Mouse (Mus musculus) C2C12 (cell line): Measurements from ENCODE around the gene Nrd1. TPM values are rescaled to one million over a fixed set of nuclear protein-coding genes. Genes with fewer than 3 reads are reported as not detected.

Experiments used
- H3K27me3 ChIP-seq: one replicate; pipeline ENCODE4 v1.6.1; 2011; ENCODE audit not compliant: control insufficient read depth, insufficient read depth, insufficient read length
- H3K36me3 ChIP-seq: one replicate; pipeline ENCODE4 v1.6.1; 2011; ENCODE audit not compliant: control insufficient read depth, insufficient read depth
- H3K4me3 ChIP-seq: one replicate; pipeline ENCODE4 v1.5.1; 2011; ENCODE audit warnings: mild to moderate bottlenecking, control low read depth; ENCODE audit not compliant: poor library complexity, insufficient read depth, severe bottlenecking
- H3K79me2 ChIP-seq: one replicate; pipeline ENCODE4 v1.6.1; 2011; ENCODE audit not compliant: control insufficient read depth, insufficient read depth
- H3K79me3 ChIP-seq: one replicate; pipeline ENCODE4 v1.6.1; 2011; ENCODE audit warnings: low read depth, control low read depth
- H3ac ChIP-seq: one replicate; pipeline ENCODE3; 2011; ENCODE audit warnings: low read depth; ENCODE audit not compliant: control insufficient read depth, insufficient read length
- CEBPB ChIP-seq: IDR thresholded peaks from one replicate; pipeline ENCODE4 v1.6.1; 2011; ENCODE audit warnings: low read depth, mild to moderate bottlenecking, control low read depth, moderate library complexity
- CTCF ChIP-seq: IDR thresholded peaks from one replicate; pipeline ENCODE4 v1.5.1; 2011; ENCODE audit not compliant: control insufficient read depth, insufficient read depth, insufficient read length
- FOSL1 ChIP-seq: IDR thresholded peaks from one replicate; pipeline ENCODE4 v1.8.0; 2011; ENCODE audit warnings: mild to moderate bottlenecking, low read length; ENCODE audit not compliant: poor library complexity, insufficient read depth, severe bottlenecking
- MAX ChIP-seq: IDR thresholded peaks from one replicate; pipeline ENCODE4 v1.6.1; 2011; ENCODE audit warnings: mild to moderate bottlenecking, control low read depth
- MYOD1 ChIP-seq: IDR thresholded peaks from one replicate; pipeline ENCODE4 v1.6.1; 2011; ENCODE audit warnings: low read depth; ENCODE audit not compliant: control insufficient read depth, insufficient read length
- MYOG ChIP-seq: IDR thresholded peaks from one replicate; pipeline ENCODE4 v1.6.1; 2011; ENCODE audit not compliant: control insufficient read depth, insufficient read length; ENCODE audit errors: extremely low read depth
- USF1 ChIP-seq: IDR thresholded peaks from one replicate; pipeline ENCODE4 v1.6.1; 2011; ENCODE audit warnings: low read depth, mild to moderate bottlenecking, control low read depth, moderate library complexity
- polyA plus RNA-seq: library from polyadenylated mRNA; unstranded; fragments of >200 nt; fragmentation: generic; extraction: Trizol; gene quantifications from one replicate; pipeline ENCODE4 v1.2.1, GENCODE M21; 2012; ENCODE audit warnings: missing spikeins

Gene Nrd1
- polyA plus RNA-seq, 1 experiment, result 30.7 TPM

DNA sequence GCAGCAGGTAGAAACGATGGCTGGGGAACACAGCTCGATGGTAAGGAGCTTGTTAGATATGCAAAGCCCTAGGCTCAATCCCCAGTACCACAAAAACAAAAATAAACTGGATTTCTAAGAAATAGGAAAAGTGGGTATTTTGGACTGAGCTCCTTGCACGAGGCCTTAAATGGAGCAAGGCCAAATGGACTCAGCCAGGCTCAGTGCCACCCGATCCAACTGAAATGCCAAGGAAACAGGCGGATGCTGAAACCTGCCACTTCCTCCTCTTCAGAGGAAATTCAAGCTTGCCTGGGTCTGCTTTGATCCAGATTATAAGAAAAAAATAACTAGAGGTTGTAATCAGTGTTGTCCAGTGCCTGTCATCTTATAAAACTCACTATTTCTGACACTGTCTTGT lies 88.7 kb downstream of the Nrd1 start:
- H3K27me3 ChIP-seq, result no peaks in the 10 kb centered on the region
- TF ChIP-seq MYOD1 (no peak), CTCF (no peak), MAX (no peak), FOSL1 (no peak), USF1 (no peak), CEBPB (no peak), MYOG (no peak)
- peaks cover 20% of the 10 kb centered on the region for H3K36me3 ChIP-seq

DNA sequence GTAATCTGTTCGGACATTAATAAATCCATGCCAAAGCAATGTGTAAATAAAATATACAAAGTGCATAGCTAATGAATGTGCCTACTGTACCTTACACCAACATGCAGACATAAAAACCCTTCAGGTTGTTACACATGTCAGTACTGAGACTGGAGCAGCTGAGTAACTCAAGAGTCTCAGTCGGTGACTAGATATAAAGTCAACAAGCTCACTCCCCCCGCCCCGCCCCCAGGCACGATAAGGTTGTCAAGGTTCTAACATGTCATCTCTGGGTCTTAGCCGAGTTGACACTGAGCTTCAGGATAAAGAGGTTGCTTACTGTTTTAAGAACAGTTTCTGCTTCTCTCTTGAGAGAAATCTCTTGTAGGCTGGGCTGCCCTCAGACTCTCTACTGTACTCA lies 89.5 kb downstream of the Nrd1 start:
- Histone ChIP-seq H3K36me3 (peaks cover 16% of the 10 kb centered on the region), H3ac (no peak overlapping the region), H3K79me3 (no peaks in the 10 kb centered on the region), H3K27me3 (no peaks in the 10 kb centered on the region), H3K4me3 (no peak overlapping the region), H3K79me2 (no peaks in the 10 kb centered on the region)
- no peak for TF ChIP-seq CEBPB
- no peak for TF ChIP-seq MYOD1
- TF ChIP-seq USF1, result no peak
- TF ChIP-seq CTCF, result no peak
- TF ChIP-seq FOSL1, result no peak
- TF ChIP-seq MAX, result no peak
- no peak for TF ChIP-seq MYOG

More for the DNA sequence above, 88.7 kb downstream of the Nrd1 start:
- Histone ChIP-seq H3K4me3 (no peak overlapping the region), H3K79me3 (no peaks in the 10 kb centered on the region), H3ac (no peak overlapping the region), H3K79me2 (no peaks in the 10 kb centered on the region)

DNA sequence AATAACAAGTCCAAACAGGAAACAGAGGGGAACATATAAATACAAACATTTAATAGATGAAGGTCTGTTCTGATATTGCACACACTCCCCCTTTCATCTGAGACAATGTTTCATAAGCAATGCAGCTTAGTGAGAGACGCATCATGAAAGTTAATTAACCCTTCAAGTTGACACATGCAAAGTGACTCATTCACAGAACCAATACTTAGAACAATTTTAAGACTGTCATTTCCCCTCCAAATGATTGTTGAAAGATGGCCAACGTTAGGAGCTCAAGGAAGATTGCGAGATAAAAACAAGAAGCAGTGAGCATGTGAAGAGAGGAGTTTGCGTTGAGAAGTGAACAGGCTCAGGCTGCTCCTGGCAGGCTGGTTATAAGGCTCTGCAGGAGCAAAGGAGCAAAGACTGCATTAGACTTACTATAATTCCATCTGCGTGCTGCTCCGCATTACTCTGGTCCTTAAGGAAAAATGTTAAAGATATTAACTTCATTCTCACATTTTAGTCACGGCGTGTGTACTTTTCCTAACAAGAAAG lies 90.9 kb downstream of the Nrd1 start:
- Histone ChIP-seq H3K36me3 (peaks cover 15% of the 10 kb centered on the region), H3ac (no peak overlapping the region), H3K79me3 (no peaks in the 10 kb centered on the region), H3K4me3 (no peak overlapping the region), H3K79me2 (no peaks in the 10 kb centered on the region), H3K27me3 (no peaks in the 10 kb centered on the region)
- TF ChIP-seq CTCF, result no peak
- TF ChIP-seq MYOD1, result no peak
- no peak for TF ChIP-seq CEBPB
- no peak for TF ChIP-seq MAX
- no peak for TF ChIP-seq USF1
- TF ChIP-seq MYOG, result no peak
- no peak for TF ChIP-seq FOSL1

DNA sequence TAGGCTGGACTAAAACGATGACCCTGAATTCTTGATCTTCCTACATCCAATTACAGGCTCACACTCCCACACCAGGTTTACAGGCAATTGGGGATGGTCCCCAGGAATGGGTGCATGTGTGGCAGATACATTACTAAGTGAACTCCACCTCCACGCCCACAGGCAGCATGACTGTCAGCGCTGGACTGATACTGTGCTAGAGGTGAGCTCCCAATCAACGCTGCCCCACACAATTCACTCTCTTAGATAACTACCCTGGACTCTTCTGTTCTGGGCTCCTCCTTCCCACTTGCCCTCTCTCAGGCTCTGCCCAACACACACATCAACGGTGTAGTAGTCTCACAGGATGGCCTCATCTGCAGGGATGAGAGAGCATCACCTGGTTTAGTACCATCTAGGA lies 91.9 kb downstream of the Nrd1 start:
- peaks cover 18% of the 10 kb centered on the region for H3K36me3 ChIP-seq
- no peak overlapping the region for H3K4me3 ChIP-seq
- no peak overlapping the region for H3ac ChIP-seq
- no peaks in the 10 kb centered on the region for H3K79me3 ChIP-seq
- no peaks in the 10 kb centered on the region for H3K79me2 ChIP-seq
- H3K27me3 ChIP-seq, result no peaks in the 10 kb centered on the region
- TF ChIP-seq MYOD1, result no peak
- no peak for TF ChIP-seq FOSL1
- no peak for TF ChIP-seq CEBPB
- no peak for TF ChIP-seq USF1
- TF ChIP-seq MAX, result no peak
- TF ChIP-seq CTCF, result no peak
- TF ChIP-seq MYOG, result no peak

DNA sequence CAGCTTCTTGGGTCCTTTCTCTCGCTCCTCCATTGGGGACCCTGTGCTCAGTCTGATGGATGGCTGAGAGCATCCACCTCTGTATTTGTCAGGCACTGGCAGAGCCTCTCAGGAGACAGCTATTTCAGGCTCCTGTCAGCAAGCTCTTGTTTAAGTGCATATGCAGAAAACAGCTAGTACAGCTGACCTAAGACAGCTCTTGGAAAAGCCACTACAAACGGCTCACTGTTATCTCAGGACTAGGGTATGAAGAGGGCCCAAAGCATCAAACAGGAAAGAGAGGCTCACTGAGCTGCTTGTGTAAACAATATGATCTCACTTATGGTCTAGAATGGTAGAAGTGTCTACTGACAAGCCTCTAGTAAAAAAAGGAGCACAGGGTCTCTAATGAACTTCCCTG lies 93.8 kb downstream of the Nrd1 start:
- no peak for TF ChIP-seq MAX
- TF ChIP-seq CTCF, result no peak
- TF ChIP-seq MYOG, result no peak
- no peak for TF ChIP-seq CEBPB
- no peak for TF ChIP-seq USF1
- no peak for TF ChIP-seq FOSL1
- no peak for TF ChIP-seq MYOD1
- Histone ChIP-seq H3K27me3 (no peaks in the 10 kb centered on the region), H3K79me2 (no peaks in the 10 kb centered on the region), H3K79me3 (no peaks in the 10 kb centered on the region), H3K36me3 (peaks cover 27% of the 10 kb centered on the region), H3K4me3 (no peak overlapping the region), H3ac (no peak overlapping the region)

DNA sequence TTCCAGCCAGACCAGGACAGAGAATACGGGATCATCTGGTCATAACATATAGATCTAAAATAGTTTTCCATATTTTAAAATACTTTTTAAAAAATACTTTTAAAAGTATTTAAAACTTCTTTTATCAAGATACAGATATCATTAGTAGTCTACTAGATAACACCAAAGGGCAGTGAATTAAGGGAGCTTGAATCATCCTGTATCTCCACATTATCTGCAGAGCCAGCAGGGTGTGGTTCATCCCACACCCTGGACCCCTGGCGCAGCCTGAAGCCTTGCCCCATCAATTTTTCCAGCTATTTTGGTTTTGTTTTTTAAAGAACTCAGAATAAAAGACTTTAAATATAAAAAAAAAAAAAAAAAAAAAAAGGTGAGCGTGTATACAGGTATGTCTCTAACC lies 98.4 kb downstream of the Nrd1 start:
- Histone ChIP-seq H3K79me2 (peaks cover 21% of the 10 kb centered on the region), H3ac (no peak overlapping the region), H3K36me3 (peaks cover 34% of the 10 kb centered on the region)

More for the DNA sequence above, 98.4 kb downstream of the Nrd1 start:
- H3K79me3 ChIP-seq, result peaks cover 5% of the 10 kb centered on the region
- H3K4me3 ChIP-seq, result no peak overlapping the region
- no peaks in the 10 kb centered on the region for H3K27me3 ChIP-seq
- TF ChIP-seq MYOG (no peak), CTCF (no peak), MAX (no peak), FOSL1 (no peak), MYOD1 (no peak), USF1 (no peak), CEBPB (no peak)
